Mouse (Mus musculus): ENCODE data around the gene Gm20834. TPM values are rescaled to one million over a fixed set of nuclear protein-coding genes. Genes with fewer than 3 reads are reported as not detected.
"Not testable (repeated sequence)": the region's sequence is repeated elsewhere in the genome, so short reads cannot be mapped to it uniquely, and the experiment has no call there.

Gene Gm20834
- total RNA-seq (2015) (not detected in 2 replicates), total RNA-seq (2017) (not detected in 2 replicates)

DNA sequence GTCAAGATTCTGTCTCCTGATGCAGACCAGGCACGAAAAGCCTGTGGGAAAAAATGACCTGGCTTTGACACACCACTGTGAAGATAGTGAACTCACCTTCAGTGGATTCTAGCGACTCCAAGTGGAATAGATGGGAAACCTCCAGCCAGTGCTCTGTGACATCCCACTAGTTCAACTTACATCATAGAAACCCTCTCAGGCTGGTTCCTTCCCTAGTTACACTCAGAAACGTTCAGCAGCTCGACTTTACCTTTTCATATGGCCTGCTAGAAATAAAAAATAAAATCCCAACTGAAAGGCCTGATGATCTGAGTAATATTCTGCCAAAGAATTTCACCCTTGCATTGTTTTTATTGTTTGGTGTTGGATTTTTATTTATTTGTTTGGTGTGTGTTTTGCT is at the start of gene Gm20834:
TSS of gene Gm20834 (minus strand) at position 101 of the 400 bp plus-strand sequence.
- not testable (repeated sequence) for ATAC-seq (replicated peaks; ENCODE audit: poor library complexity)

Other genes with a start within 250 kb of the Gm20834 start
- not detected in 2 replicates for gene Gm21310, start 177.4 kb downstream of the Gm20834 start, total RNA-seq (2015)
- not detected in 2 replicates for gene Gm21310, start 177.4 kb downstream of the Gm20834 start, total RNA-seq (2017)
- gene Gm28510, start 88.1 kb upstream of the Gm20834 start, total RNA-seq (2015) = not detected in 2 replicates
- not detected in 2 replicates for gene Gm28510, start 88.1 kb upstream of the Gm20834 start, total RNA-seq (2017)
- gene Gm20737, start 211.5 kb upstream of the Gm20834 start, total RNA-seq (2015) = not detected in 2 replicates
- not detected in 2 replicates for gene Gm20737, start 211.5 kb upstream of the Gm20834 start, total RNA-seq (2017)
- gene Gm21775, start 228.9 kb upstream of the Gm20834 start, total RNA-seq (2015) = not detected in 2 replicates
- gene Gm21775, start 228.9 kb upstream of the Gm20834 start, total RNA-seq (2017) = not detected in 2 replicates

Measured in megakaryocyte progenitor cell, adult 5-6 weeks (primary cell).